Mouse (Mus musculus): ENCODE results near the gene Mss51.

The Mss51 gene

DNA sequence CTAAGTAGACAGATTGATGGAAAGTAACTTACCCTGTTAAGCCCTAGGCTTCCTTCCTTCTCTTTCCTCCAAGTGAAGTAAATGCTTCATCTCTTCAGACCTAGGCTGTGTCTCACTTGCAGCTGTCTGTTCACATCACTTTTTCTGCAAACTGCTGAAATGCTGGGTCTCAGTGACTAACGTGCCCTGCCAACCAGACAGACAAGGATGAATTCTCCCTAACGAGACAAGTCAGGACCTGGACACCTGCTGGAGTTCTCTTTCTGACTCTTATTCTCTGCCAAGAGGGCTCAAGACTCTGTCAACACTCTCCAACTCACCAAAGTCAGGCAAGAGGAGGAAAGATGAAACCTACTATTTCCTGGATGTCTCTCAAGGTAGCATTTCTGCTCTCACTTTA lies at the start of gene Mss51:
TSS of gene Mss51 (minus strand) at position 299 of the 400 bp plus-strand sequence.
- DNase-seq (ENCODE audit: low read depth) = no peak

- DNase-seq (ENCODE audit: low read depth) = peak; percentile 96
Measured at GRCm38 (mm10) chr14:20546415-20546814, 49.7 kb upstream of the Mss51 start, which contains the start of gene Ppp3cb. Gene Ppp3cb, minus strand, starts transcription at chr14:20546573.

- peak; percentile 85 for DNase-seq (ENCODE audit: low read depth)
Measured at GRCm38 (mm10) chr14:20545529-20546331, 49.0 kb upstream of the Mss51 start.

GRCm38 (mm10) chr14:20544467-20545411 lies 48.0 kb upstream of the Mss51 start:
- DNase-seq (ENCODE audit: low read depth) = peak; percentile 59

DNA sequence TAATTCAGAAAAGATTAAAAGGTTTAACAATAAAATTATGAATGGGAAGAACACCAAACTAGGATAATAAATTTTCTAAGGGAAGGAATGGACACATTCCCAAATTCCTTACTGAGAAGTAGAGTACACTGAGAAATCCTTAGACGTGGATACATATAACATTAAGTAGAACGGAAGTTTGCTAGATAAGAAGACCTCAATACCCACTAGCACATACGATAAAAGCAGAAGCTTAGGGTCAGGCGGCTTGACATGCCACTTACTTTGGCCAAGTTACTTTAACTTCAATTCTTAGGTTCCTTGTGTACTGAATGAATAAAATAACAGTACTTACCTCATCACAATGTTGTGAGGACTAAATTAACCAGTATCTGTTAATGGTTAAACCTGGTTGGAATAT lies 32.9 kb upstream of the Mss51 start:
- DNase-seq (ENCODE audit: low read depth) = no peak

DNA sequence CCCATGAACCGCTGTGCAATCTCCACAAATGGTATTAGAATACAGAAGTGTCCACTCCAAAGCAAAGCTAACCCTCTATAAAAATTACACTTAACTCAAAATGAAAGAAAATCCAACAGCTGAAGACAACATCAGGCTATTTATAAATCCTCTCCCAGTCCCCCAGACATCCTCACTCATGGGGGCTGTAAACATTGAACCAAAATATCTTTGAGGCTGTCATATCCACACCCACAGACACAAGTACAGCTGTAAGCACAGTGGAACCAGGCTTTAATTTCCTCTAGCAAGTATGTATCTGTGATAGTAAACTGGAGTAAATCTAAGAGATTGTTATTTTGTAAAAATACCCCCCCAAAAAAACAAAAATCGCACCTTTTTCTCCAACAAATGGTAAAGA lies 23.5 kb upstream of the Mss51 start:
- no peak for DNase-seq (ENCODE audit: low read depth)

DNA sequence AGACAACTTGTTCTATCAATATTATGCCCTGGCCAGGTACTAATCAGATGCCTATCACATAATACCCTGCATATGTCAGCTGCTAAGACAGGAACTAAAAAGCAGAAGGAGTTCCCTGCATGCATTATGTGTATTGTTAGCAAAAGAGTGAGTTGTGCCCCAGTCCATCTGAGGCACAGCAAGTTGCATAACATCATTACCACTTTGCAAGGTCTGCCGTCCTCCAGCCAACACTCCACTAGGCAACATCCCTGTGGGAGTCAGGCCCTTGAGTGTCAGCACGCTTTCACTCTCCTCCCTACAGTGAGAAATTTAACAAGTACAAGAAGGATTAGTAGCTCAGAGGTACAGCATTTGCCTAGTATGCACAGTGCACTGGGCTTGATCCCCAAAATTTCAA lies 11.7 kb upstream of the Mss51 start:
- DNase-seq (ENCODE audit: low read depth) = peak; percentile 31

DNA sequence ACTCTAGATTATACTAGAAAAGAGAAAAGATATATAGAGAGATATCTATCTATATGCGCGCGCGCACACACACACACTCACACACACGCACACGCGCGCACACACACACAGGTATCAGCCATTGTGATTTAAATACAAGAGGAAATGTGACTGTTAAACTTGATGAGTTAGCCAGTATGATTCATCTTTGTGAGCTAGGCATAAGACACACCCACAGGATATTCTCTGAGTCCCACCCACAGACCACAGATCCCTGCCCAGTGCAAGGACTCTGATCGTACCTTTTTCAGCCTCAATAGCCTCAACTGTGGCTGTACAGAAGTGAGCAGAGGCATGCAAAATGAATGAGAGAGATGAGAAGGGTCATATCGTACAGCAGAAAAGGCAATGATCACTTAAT lies 6.3 kb upstream of the Mss51 start:
- DNase-seq (ENCODE audit: low read depth) = peak; percentile 89

- DNase-seq (ENCODE audit: low read depth) = no peak
Measured at GRCm38 (mm10) chr14:20499982-20500381, 3.3 kb upstream of the Mss51 start.

DNA sequence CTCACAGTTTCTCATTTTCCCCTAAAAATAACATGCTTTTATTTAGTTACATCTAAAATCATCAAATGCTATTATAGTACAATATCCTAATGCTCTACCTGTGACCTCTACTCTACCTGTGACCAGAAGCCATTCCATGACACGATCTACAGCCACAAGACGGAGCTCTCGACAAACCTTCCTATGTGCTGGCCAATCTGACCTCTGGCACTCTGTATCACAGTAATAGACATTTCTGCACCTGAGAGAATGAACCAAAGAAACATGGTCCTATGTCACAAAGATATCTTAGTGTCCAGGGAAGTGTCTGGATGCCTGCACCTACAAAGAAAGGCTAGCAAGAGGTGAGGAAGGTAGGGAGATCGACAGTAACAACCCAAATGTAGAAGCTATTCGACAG lies 10.7 kb downstream of the Mss51 start:
- no peak for DNase-seq (ENCODE audit: low read depth)

DNA sequence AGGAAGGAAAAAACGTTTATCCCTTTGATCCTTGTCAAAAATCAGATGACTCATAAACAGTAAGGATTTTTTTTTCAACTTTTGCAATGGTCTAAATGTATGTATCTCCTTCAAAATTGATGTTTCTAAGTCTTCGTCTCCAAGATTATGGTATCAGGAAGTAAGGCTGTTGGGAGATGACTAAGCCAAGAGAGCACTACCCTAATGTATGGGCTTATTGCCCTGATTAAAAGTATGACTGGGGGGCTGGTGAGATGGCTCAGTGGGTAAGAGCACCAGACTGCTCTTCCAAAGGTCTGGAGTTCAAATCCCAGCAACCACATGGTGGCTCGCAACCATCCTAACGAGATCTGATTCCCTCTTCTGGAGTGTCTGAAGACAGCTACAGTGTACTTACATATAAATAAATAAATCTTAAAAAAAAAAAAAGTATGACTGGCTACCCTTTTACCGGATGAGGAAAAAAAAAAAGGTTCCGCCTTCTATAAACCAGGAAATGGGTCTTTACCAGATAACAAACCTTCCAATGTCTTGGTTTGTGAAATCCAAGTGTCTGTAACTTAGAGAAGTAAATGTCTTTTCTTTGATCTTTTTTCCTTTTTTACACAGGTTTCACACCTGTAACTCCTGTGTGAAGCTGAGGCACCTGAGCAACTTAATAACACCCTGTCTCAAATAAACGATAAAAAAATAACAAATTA lies 14.5 kb downstream of the Mss51 start:
- no peak for DNase-seq (ENCODE audit: low read depth)

GRCm38 (mm10) chr14:20481211-20481610 lies 15.5 kb downstream of the Mss51 start:
- DNase-seq (ENCODE audit: low read depth) = peak; percentile 43

- no peak for DNase-seq (ENCODE audit: low read depth)
Measured at GRCm38 (mm10) chr14:20480195-20480579, 16.5 kb downstream of the Mss51 start.

GRCm38 (mm10) chr14:20479291-20480194 lies 17.2 kb downstream of the Mss51 start, which contains the start of gene Anxa7:
Gene Anxa7, minus strand, starts transcription at chr14:20480133.
- DNase-seq (ENCODE audit: low read depth) = peak; percentile 74

GRCm38 (mm10) chr14:20478801-20479200 lies 17.9 kb downstream of the Mss51 start:
- peak; percentile 91 for DNase-seq (ENCODE audit: low read depth)

DNA sequence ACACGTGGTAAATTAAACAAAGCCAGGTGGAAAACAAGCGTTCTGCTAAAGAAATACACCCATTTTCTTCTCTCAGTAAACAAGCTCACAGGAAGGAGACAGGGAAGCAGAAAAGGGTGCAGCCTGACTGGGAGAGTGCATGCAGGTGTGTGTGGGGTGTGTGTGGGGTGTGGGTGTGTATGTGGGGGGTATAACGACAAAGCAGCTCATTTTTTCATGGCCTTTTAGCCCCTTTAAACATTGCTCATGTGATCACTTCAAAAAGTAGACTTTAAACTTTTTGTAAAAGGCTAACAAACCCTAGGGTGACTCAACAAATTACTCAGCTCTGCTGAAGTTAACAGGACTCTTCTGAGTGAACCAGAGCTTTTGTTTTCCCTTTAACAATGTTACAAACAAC lies 18.3 kb downstream of the Mss51 start:
- no peak for DNase-seq (ENCODE audit: low read depth)

- peak; percentile 15 for DNase-seq (ENCODE audit: low read depth)
Measured at GRCm38 (mm10) chr14:20477261-20478025, 19.3 kb downstream of the Mss51 start.

DNA sequence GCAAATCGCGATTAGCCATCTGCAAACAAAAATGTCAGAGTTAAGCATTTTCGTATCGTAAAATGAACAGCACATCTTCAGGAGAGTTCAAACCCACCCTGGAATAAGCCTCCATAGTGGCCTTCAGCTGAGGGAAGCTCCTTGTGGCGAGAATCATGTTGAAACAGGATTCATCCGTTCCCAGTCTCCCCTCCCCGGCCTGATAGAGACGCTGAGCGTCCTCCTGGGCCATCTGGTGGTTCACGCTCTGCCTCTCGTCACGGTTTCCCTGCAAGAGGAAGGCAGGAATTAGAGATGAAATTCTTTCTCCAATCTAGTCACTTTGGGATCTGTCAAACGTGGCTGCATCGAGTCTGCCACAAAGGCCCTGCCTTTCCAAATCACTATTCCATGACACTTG lies 36.5 kb downstream of the Mss51 start:
- DNase-seq (ENCODE audit: low read depth) = no peak

GRCm38 (mm10) chr14:20458378-20458777 lies 38.3 kb downstream of the Mss51 start:
- DNase-seq (ENCODE audit: low read depth) = no peak

GRCm38 (mm10) chr14:20452929-20453328 lies 43.8 kb downstream of the Mss51 start:
- no peak for DNase-seq (ENCODE audit: low read depth)
